Mouse (Mus musculus) midbrain, embryonic 13.5 days (tissue): ENCODE measurements at regions not wholly inside any gene's neighbourhood (a gene's known extent, or its start where the extent isn't known, plus 50 kb on each side); places are given as distances from the start of the nearest gene placed in this dataset.

ENCODE experiments used
- ATAC-seq: fragments of 200-750 bp; cut with Nextera tagmentation; 2 replicates; pipeline ENCODE4 v1.8.0; 2017; ENCODE audit warnings: mild to moderate bottlenecking, moderate TSS enrichment, moderate library complexity
- H3K27ac ChIP-seq: fragments of 300-500 bp; sonication (generic); 2 replicates; pipeline ENCODE4 v1.5.1; 2015; ENCODE audit warnings: inconsistent platforms, mild to moderate bottlenecking, moderate library complexity
- H3K27me3 ChIP-seq: fragments of 300-500 bp; sonication (generic); 2 replicates; pipeline ENCODE4 v1.6.1; 2015; ENCODE audit warnings: mild to moderate bottlenecking, inconsistent platforms
- H3K36me3 ChIP-seq: fragments of 300-500 bp; sonication (generic); 2 replicates; pipeline ENCODE4 v1.6.1; 2015; ENCODE audit warnings: mild to moderate bottlenecking, inconsistent platforms
- H3K4me1 ChIP-seq: fragments of 300-500 bp; sonication (generic); replicated peaks from 2 replicates; pipeline ENCODE4 v1.6.1; 2015; ENCODE audit warnings: inconsistent platforms
- H3K4me2 ChIP-seq: fragments of 300-500 bp; sonication (generic); replicated peaks from 2 replicates; pipeline ENCODE4 v1.6.1; 2015; ENCODE audit warnings: moderate library complexity, mild to moderate bottlenecking, inconsistent platforms
- H3K4me3 ChIP-seq: fragments of 300-500 bp; sonication (generic); replicated peaks from 2 replicates; pipeline ENCODE4 v1.5.1; 2015; ENCODE audit warnings: mild to moderate bottlenecking, inconsistent platforms
- H3K9ac ChIP-seq: fragments of 300-500 bp; sonication (generic); replicated peaks from 2 replicates; pipeline ENCODE4 v1.6.1; 2015; ENCODE audit warnings: mild to moderate bottlenecking, inconsistent platforms
- H3K9me3 ChIP-seq: fragments of 300-500 bp; sonication (generic); 2 replicates; pipeline ENCODE4 v1.6.1; 2016; ENCODE audit warnings: mild to moderate bottlenecking, inconsistent platforms
- WGBS: fragments of 180-500 bp; shearing (Covaris S2); methylation state at CpG from one replicate; pipeline ENCODE4 v1.1.7; 2015; 5-methylcytosine and 5-hydroxymethylcytosine counted together

GRCm38 (mm10) chr11:22671791-22672490 lies 160.1 kb downstream of the Tmem17 start:
- Histone ChIP-seq H3K9ac (no peak overlapping the region), H3K4me2 (no peak overlapping the region), H3K36me3 (no peaks in the 10 kb centered on the region), H3K4me3 (no peak overlapping the region), H3K9me3 (no peaks in the 10 kb centered on the region), H3K27me3 (no peaks in the 10 kb centered on the region), H3K4me1 (peaks cover 13% of the 10 kb centered on the region), H3K27ac (peak overlapping the region; percentile 73)
- peak; percentile 98 for ATAC-seq
- WGBS: 25% methylated on average over 5 of the region's 5 CpGs

- Histone ChIP-seq H3K4me1 (peaks cover 13% of the 10 kb centered on the region), H3K27me3 (no peaks in the 10 kb centered on the region), H3K27ac (no peak overlapping the region), H3K9ac (no peak overlapping the region), H3K4me2 (no peak overlapping the region), H3K4me3 (no peak overlapping the region), H3K36me3 (no peaks in the 10 kb centered on the region), H3K9me3 (no peaks in the 10 kb centered on the region)
- 89% methylated on average over 3 of the region's 3 CpGs for WGBS
- ATAC-seq: no peak
Measured at GRCm38 (mm10) chr11:22675047-22675446, 163.2 kb downstream of the Tmem17 start.

- Histone ChIP-seq H3K4me2 (no peak overlapping the region), H3K9me3 (no peaks in the 10 kb centered on the region), H3K27ac (no peak overlapping the region), H3K4me1 (peaks cover 13% of the 10 kb centered on the region), H3K4me3 (no peak overlapping the region), H3K36me3 (no peaks in the 10 kb centered on the region), H3K9ac (no peak overlapping the region), H3K27me3 (no peaks in the 10 kb centered on the region)
- ATAC-seq: no peak
- 93% methylated on average over 1 of the region's 1 CpGs for WGBS
Measured at GRCm38 (mm10) chr11:22675754-22676153, 163.9 kb downstream of the Tmem17 start.

GRCm38 (mm10) chr11:22677337-22677736 lies 165.4 kb downstream of the Tmem17 start:
- WGBS: 32% methylated on average over 2 of the region's 2 CpGs

DNA sequence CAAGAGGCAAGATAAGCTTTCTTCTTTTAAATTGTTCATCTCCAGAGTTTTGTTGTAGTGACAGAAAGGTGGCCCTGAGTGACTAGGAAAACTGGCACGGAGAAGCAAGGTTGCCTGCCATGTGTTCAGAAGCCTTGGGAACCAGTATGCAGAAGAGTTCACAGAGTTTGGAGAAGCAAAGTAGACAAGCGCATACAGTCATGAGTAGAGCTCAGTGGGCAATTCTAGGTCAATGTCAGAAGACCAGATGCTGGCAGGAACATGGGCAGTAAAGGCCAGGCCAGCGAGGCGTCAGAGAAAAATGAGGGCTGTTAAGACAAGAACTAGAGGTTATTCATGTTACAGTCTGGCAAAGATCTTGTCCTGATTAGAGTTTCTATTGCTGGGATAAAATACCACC lies 172.7 kb downstream of the Tmem17 start:
- Histone ChIP-seq H3K27me3 (no peaks in the 10 kb centered on the region), H3K36me3 (no peaks in the 10 kb centered on the region), H3K9me3 (no peaks in the 10 kb centered on the region), H3K9ac (no peak overlapping the region), H3K4me3 (no peak overlapping the region), H3K4me2 (no peak overlapping the region), H3K27ac (no peak overlapping the region), H3K4me1 (no peaks in the 10 kb centered on the region)
- 92% methylated on average over 4 of the region's 4 CpGs for WGBS
- no peak for ATAC-seq

More at GRCm38 (mm10) chr11:22677337-22677736, 165.4 kb downstream of the Tmem17 start:
- peaks cover 3% of the 10 kb centered on the region; the same call in 1 of the 2 replicates for H3K4me1 ChIP-seq
- H3K9ac ChIP-seq: no peak overlapping the region
- no peaks in the 10 kb centered on the region for H3K36me3 ChIP-seq
- no peak overlapping the region for H3K27ac ChIP-seq
- H3K4me3 ChIP-seq: no peak overlapping the region
- no peaks in the 10 kb centered on the region for H3K9me3 ChIP-seq
- H3K4me2 ChIP-seq: no peak overlapping the region
- no peaks in the 10 kb centered on the region for H3K27me3 ChIP-seq
- ATAC-seq: no peak

DNA sequence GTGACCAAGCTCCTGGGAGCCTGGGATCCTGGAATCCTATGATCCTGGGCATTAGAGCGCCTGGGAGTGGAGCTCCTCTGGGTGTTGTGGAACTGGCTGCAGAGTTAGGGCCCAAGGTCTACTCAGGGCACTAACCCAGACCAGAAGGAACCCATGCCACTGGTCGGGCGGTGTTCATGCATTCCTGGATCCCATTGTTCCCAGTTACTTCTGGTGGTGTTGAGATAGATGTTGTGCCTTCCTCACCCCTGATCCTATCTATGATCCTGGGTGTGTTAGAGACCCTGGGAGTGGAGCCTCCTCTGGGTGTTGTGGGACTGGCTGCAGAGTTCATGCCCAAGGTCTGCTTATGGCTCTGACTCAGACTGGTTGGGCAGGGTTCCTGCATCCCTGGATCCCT lies 169.9 kb downstream of the B3gnt2 start:
- H3K4me3 ChIP-seq: no peak overlapping the region
- WGBS: 84% methylated on average over 3 of the region's 3 CpGs
- H3K36me3 ChIP-seq: no peaks in the 10 kb centered on the region
- no peak overlapping the region for H3K27ac ChIP-seq
- no peak overlapping the region for H3K4me2 ChIP-seq
- no peak overlapping the region for H3K9ac ChIP-seq
- ATAC-seq: no peak
- H3K27me3 ChIP-seq: peaks cover 5% of the 10 kb centered on the region; the same call in 1 of the 2 replicates
- H3K4me1 ChIP-seq: no peaks in the 10 kb centered on the region
- no peaks in the 10 kb centered on the region for H3K9me3 ChIP-seq

GRCm38 (mm10) chr11:22692281-22692857 lies 168.4 kb downstream of the B3gnt2 start:
- Histone ChIP-seq H3K4me2 (no peak overlapping the region), H3K36me3 (no peaks in the 10 kb centered on the region), H3K9me3 (no peaks in the 10 kb centered on the region), H3K9ac (no peak overlapping the region), H3K27ac (no peak overlapping the region), H3K4me1 (no peaks in the 10 kb centered on the region), H3K4me3 (no peak overlapping the region), H3K27me3 (peaks cover 5% of the 10 kb centered on the region; the same call in 1 of the 2 replicates)
- no peak for ATAC-seq
- WGBS: 77% methylated on average over 5 of the region's 5 CpGs

- no peak for ATAC-seq
- Histone ChIP-seq H3K4me3 (no peak overlapping the region), H3K4me2 (no peak overlapping the region), H3K27ac (no peak overlapping the region), H3K36me3 (no peaks in the 10 kb centered on the region), H3K4me1 (peaks cover under 1% of the 10 kb centered on the region; the same call in 1 of the 2 replicates), H3K9ac (no peak overlapping the region), H3K9me3 (no peaks in the 10 kb centered on the region), H3K27me3 (peaks cover 5% of the 10 kb centered on the region; the same call in 1 of the 2 replicates)
- WGBS: 45% methylated on average over 1 of the region's 1 CpGs
Measured at GRCm38 (mm10) chr11:22692941-22693341, 167.8 kb downstream of the B3gnt2 start.

- Histone ChIP-seq H3K4me2 (no peak overlapping the region), H3K27ac (no peak overlapping the region), H3K9ac (no peak overlapping the region), H3K9me3 (no peaks in the 10 kb centered on the region), H3K4me1 (peaks cover 5% of the 10 kb centered on the region; the same call in 1 of the 2 replicates), H3K4me3 (no peak overlapping the region), H3K36me3 (no peaks in the 10 kb centered on the region), H3K27me3 (peaks cover 5% of the 10 kb centered on the region; the same call in 1 of the 2 replicates)
- ATAC-seq: no peak
- 86% methylated on average over 2 of the region's 2 CpGs for WGBS
Measured at GRCm38 (mm10) chr11:22693376-22693775, 167.4 kb downstream of the B3gnt2 start.

DNA sequence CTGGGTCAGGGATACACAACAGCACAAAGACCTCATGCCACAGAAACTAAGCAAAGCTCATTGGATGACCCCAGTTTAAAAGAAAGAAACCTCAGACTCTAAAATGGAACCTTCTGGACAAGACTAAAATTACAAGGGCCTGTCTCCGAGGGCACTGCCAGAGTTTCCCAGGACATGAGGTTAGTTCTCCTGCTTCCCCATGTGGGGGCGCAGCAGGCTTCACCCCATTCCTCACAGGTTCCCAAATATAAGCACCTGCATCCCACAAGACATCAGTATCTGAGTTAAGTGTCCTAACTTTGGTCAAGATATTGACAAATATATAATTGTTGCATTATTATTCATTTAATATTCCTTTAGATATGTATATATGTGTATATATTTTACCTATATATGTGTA lies 166.8 kb downstream of the B3gnt2 start:
- ATAC-seq: no peak
- peaks cover 10% of the 10 kb centered on the region for H3K4me1 ChIP-seq
- no peak overlapping the region for H3K27ac ChIP-seq
- H3K27me3 ChIP-seq: peaks cover 5% of the 10 kb centered on the region; the same call in 1 of the 2 replicates
- H3K9me3 ChIP-seq: no peaks in the 10 kb centered on the region
- no peak overlapping the region for H3K4me2 ChIP-seq
- 89% methylated on average over 2 of the region's 2 CpGs for WGBS
- H3K9ac ChIP-seq: no peak overlapping the region
- H3K36me3 ChIP-seq: no peaks in the 10 kb centered on the region
- no peak overlapping the region for H3K4me3 ChIP-seq

DNA sequence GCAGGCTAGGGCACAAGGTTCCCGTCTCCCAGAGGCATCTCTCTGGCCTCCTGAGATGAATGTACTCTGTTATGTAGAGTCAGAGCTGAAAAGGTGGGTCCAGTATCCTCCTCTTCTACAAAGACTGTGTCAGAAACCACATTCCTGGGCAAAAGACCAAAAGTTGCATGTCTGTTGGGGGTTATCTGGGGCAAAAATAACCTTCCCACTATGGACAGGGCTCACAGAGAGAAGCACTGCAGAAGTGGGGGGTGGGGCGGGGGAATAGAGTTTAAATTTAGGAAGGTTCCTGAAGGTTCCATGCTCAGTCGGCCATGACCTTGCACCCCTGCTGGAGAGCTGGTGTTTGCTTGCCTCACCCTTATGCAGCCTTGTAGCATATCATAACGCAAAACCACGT lies 165.9 kb downstream of the B3gnt2 start:
- Histone ChIP-seq H3K4me1 (peaks cover 12% of the 10 kb centered on the region), H3K36me3 (no peaks in the 10 kb centered on the region), H3K27ac (no peak overlapping the region), H3K4me2 (no peak overlapping the region), H3K9me3 (no peaks in the 10 kb centered on the region), H3K27me3 (peaks cover 5% of the 10 kb centered on the region; the same call in 1 of the 2 replicates), H3K9ac (no peak overlapping the region), H3K4me3 (no peak overlapping the region)
- 83% methylated on average over 5 of the region's 5 CpGs for WGBS
- ATAC-seq: no peak

DNA sequence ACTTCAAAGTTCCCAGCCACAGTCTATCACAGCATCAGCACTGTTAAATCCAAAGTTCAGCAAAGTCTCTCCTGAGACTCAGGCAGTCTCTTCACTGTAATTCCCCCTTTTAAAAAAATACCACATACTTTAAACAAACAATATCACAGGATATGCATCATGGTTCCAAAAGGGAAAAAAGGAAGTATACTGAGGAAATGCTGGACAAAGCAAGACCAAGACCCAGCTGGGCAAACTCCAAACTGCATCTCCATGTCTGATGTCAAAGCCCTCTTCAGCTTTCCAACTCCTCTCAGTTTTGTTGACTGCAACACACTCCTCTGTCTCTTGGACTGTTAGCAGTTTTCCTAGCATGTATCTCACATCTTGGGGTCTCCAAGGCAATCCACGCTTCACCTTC lies 165.5 kb downstream of the B3gnt2 start:
- no peak overlapping the region for H3K4me3 ChIP-seq
- no peak overlapping the region for H3K4me2 ChIP-seq
- ATAC-seq: no peak
- no peaks in the 10 kb centered on the region for H3K9me3 ChIP-seq
- no peak overlapping the region for H3K27ac ChIP-seq
- H3K9ac ChIP-seq: no peak overlapping the region
- H3K4me1 ChIP-seq: peaks cover 12% of the 10 kb centered on the region
- peaks cover 5% of the 10 kb centered on the region; the same call in 1 of the 2 replicates for H3K27me3 ChIP-seq
- 76% methylated on average over 1 of the region's 1 CpGs for WGBS
- no peaks in the 10 kb centered on the region for H3K36me3 ChIP-seq
